Mouse (Mus musculus) bone marrow, adult 2 months (tissue): ENCODE results near the gene Pole2. TPM values are rescaled to one million over a fixed set of nuclear protein-coding genes. Genes with fewer than 3 reads are reported as not detected.

Experiments used
- H3K27ac ChIP-seq: fragments of 200-500 bp; 2 replicates; pipeline ENCODE4 v1.5.1; 2012; ENCODE audit warnings: low read depth, mild to moderate bottlenecking, control low read depth, inconsistent platforms, low read length; ENCODE audit not compliant: control insufficient read depth, poor library complexity, insufficient read depth
- H3K4me1 ChIP-seq: fragments of 200-500 bp; 2 replicates; pipeline ENCODE4 v1.6.1; 2011; ENCODE audit warnings: low read length; ENCODE audit not compliant: control insufficient read depth, insufficient read depth
- H3K4me3 ChIP-seq: fragments of 200-500 bp; replicated peaks from 2 replicates; pipeline ENCODE3; 2011; ENCODE audit warnings: mild to moderate bottlenecking, low read depth, low read length, control low read depth; ENCODE audit not compliant: control insufficient read depth
- CTCF ChIP-seq: fragments of 200-500 bp; IDR thresholded peaks from 2 replicates; pipeline ENCODE4 v1.5.1; 2011; ENCODE audit warnings: low read length, control low read depth; ENCODE audit not compliant: control insufficient read depth, insufficient read depth
- POLR2A ChIP-seq: fragments of 200-500 bp; IDR thresholded peaks from 2 replicates; pipeline ENCODE4 v1.6.1; 2011; ENCODE audit warnings: low read depth, mild to moderate bottlenecking, control low read depth, low read length, borderline replicate concordance; ENCODE audit not compliant: control insufficient read depth
- WGBS: fragments of 180-500 bp; shearing (Covaris S2); methylation state at CpG from one replicate; pipeline ENCODE4 v1.1.7; 2018; 5-methylcytosine and 5-hydroxymethylcytosine counted together
- polyA plus RNA-seq: library from polyadenylated mRNA; stranded (reverse); fragments of >200 nt; gene quantifications from 2 replicates; pipeline ENCODE4 v1.2.4, GENCODE M21; 2011; ENCODE audit warnings: low replicate concordance; ENCODE audit not compliant: missing spikeins, insufficient read depth, insufficient read length

The Pole2 gene
- 9.1 and 16.1 TPM in 2 replicates for polyA plus RNA-seq

GRCm38 (mm10) chr12:69227776-69228466 is at the start of gene Pole2:
Gene Pole2 (minus strand): TSS chr12:69228195.
- H3K27ac ChIP-seq: peak within 1 kb of the TSS; percentile 56
- WGBS: under 1% methylated on average over 37 of the region's 37 CpGs
- no peak for TF ChIP-seq CTCF
- TF ChIP-seq POLR2A: peak; percentile 63; the same call in 1 of the 2 replicates
- H3K4me3 ChIP-seq: peak within 1 kb of the TSS; percentile 92
- no peaks in the 10 kb centered on the region for H3K4me1 ChIP-seq

DNA sequence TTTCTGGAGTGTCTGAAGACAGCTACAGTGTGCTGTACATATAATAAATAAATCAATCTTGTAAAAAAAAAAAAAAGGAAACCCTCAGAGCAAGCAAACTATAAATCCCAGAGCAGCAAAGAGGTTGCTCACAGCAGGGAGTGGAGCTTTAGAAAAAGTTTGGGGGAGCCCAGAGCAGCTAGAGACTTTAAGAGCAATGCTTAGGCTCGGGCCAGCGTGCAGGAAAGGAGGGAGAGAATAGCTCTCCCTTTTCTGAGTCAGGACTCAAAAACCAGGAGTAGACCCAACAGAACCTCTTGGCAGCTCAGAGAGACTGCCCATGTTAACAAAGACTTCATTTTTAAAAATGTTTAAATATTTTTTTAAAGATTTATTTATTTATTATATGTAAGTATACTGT is 41.0 kb upstream of the Pole2 start:
- 82% methylated on average over 2 of the region's 2 CpGs for WGBS
- TF ChIP-seq CTCF (no peak), POLR2A (no peak)
- Histone ChIP-seq H3K4me1 (no peaks in the 10 kb centered on the region), H3K27ac (no peak overlapping the region), H3K4me3 (no peak overlapping the region)

- TF ChIP-seq POLR2A: no peak
- TF ChIP-seq CTCF: no peak
- 85% methylated on average over 11 of the region's 11 CpGs for WGBS
- Histone ChIP-seq H3K4me1 (no peaks in the 10 kb centered on the region), H3K4me3 (no peak overlapping the region), H3K27ac (no peak overlapping the region)
These were observed 40.1 kb upstream of the Pole2 start for GRCm38 (mm10) chr12:69267956-69268632.

- Histone ChIP-seq H3K27ac (no peak overlapping the region), H3K4me3 (no peak overlapping the region), H3K4me1 (no peaks in the 10 kb centered on the region)
- 85% methylated on average over 3 of the region's 3 CpGs for WGBS
- TF ChIP-seq POLR2A (no peak), CTCF (no peak)
These were observed 37.0 kb upstream of the Pole2 start for GRCm38 (mm10) chr12:69265031-69265430.

GRCm38 (mm10) chr12:69262251-69262650 is 34.3 kb upstream of the Pole2 start:
- no peak overlapping the region for H3K27ac ChIP-seq
- 89% methylated on average over 5 of the region's 5 CpGs for WGBS
- TF ChIP-seq CTCF (no peak), POLR2A (no peak)

GRCm38 (mm10) chr12:69257836-69258235 is 29.8 kb upstream of the Pole2 start:
- no peak for TF ChIP-seq CTCF
- TF ChIP-seq POLR2A: no peak
- H3K4me1 ChIP-seq: no peaks in the 10 kb centered on the region; the same call in 1 of the 2 replicates
- under 1% methylated on average over 11 of the region's 11 CpGs for WGBS
- no peak overlapping the region for H3K4me3 ChIP-seq
- H3K27ac ChIP-seq: no peak overlapping the region

More at GRCm38 (mm10) chr12:69262251-69262650, 34.3 kb upstream of the Pole2 start:
- Histone ChIP-seq H3K4me3 (no peak overlapping the region), H3K4me1 (no peaks in the 10 kb centered on the region; the same call in 1 of the 2 replicates)

DNA sequence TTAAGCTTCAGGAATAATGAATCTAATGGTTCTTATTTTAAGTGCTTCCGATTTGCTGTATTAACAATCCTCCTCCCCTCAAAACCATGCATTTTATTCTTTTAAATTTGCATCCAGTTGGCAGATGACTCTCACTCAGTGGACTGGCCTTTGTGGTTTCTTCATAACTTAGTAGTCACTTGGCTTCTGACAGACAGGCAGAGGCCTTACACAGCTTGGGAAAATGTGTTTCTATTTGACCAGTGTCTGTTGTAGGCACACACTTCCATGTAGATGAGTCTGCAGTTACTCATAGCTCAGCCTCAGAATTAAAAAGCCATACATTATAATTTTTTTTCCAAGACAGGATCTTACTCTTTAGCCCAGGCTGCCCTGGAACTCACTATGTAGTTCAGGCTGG is 25.8 kb upstream of the Pole2 start:
- Histone ChIP-seq H3K4me3 (no peak overlapping the region), H3K27ac (no peak overlapping the region), H3K4me1 (no peaks in the 10 kb centered on the region; the same call in 1 of the 2 replicates)
- WGBS: 86% methylated on average over 1 of the region's 1 CpGs
- TF ChIP-seq CTCF: no peak
- TF ChIP-seq POLR2A: no peak

GRCm38 (mm10) chr12:69250756-69251155 is 22.8 kb upstream of the Pole2 start:
- H3K27ac ChIP-seq: no peak overlapping the region
- H3K4me1 ChIP-seq: no peaks in the 10 kb centered on the region
- H3K4me3 ChIP-seq: no peak overlapping the region
- TF ChIP-seq POLR2A (no peak), CTCF (no peak)
- WGBS: 62% methylated on average over 8 of the region's 8 CpGs
